Mouse (Mus musculus): ENCODE data around the gene Tubb4b.

- TF ChIP-seq CTCF (IDR thresholded peaks at IDR 0.05; ENCODE audit: control insufficient read depth, insufficient read depth, low read length), result no peak
- no peak for TF ChIP-seq POLR2A (IDR thresholded peaks at IDR 0.05; ENCODE audit: borderline replicate concordance, control insufficient read depth, low read depth, low read length)
These were observed 10.1 kb downstream of the Tubb4b start, which contains the start of gene Stpg3 for GRCm38 (mm10) chr2:25214444-25214843.
